Mouse (Mus musculus): Measurements from ENCODE around the gene Lias.

- no peak for TF ChIP-seq POLR2A (IDR thresholded peaks at IDR 0.05; ENCODE audit: insufficient read depth, low read length)
- TF ChIP-seq EP300 (IDR thresholded peaks at IDR 0.05; ENCODE audit: insufficient read depth, low read depth, low read length) = no peak
- TF ChIP-seq CTCF (IDR thresholded peaks at IDR 0.05; ENCODE audit: low read depth, low read length) = no peak
Observed at GRCm38 (mm10) chr5:65434471-65435362, 43.4 kb downstream of the Lias start.

Measured in ES-Bruce4 (cell line).